In the genomic region with DNA sequence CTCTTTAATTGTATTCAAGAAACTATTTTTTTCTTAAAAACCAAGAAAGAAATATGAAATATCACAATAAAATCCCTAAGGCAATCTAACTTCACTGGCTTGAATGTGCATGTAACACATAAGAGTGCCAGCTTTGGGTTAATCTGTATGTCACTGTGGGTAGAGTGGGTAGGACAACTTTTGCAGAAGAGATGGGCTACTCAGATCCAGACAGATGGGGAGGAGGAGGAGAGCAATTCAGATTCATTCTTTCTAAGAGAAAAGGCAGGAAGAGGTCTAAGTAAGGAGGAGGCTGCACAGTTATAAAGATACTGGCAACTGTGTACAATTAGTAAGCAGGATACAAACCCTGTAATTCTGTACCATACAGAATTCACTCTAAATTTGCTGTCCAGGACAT, we compare ENCODE assay signal across 11 mouse cellular contexts.
"Had no signal": no experiment of that assay in that cellular context is flagged by ENCODE, and none has a peak within 500 bp of the region (broad histone marks: within the 10 kb centered on the region; RNA-seq: fewer than 3 reads in every experiment).

No protein-coding gene starts in this region.

- DNase-seq: lung, adult 18-20 months; lung, embryonic 14.5 days; lung, postnatal 10 days; lung, postnatal 4 days; midbrain, embryonic 14.5 days; retina, postnatal 1 day; right cerebral cortex, postnatal 14 days; right cerebral cortex, postnatal 4 days; spleen, adult 18-20 months; thymus, postnatal 14 days; thymus, postnatal 36 days had no signal
